In genomic region chr2:124583561-124583960, GRCm38 (mm10) we compare ENCODE assay signal across 26 mouse cellular contexts.
"Had no signal": no experiment of that assay in that cellular context is flagged by ENCODE, and none has a peak within 500 bp of the region (broad histone marks: within the 10 kb centered on the region; RNA-seq: fewer than 3 reads in every experiment).

No protein-coding gene starts in this region.

- H3K27ac ChIP-seq: gastrocnemius, adult 2 months; heart, embryonic 10.5 days; hindbrain, embryonic 10.5 days; hindbrain, embryonic 12.5 days; hindbrain, embryonic 14.5 days; intestine, embryonic 15.5 days; limb, embryonic 13.5 days; liver, embryonic 13.5 days; liver, embryonic 15.5 days had no signal

- H3K36me3 ChIP-seq: heart, embryonic 10.5 days; heart, embryonic 12.5 days; hindbrain, embryonic 10.5 days; hindbrain, embryonic 12.5 days; intestine, embryonic 15.5 days; limb, embryonic 13.5 days; liver, embryonic 13.5 days; liver, embryonic 15.5 days had no signal

- DNase-seq: gastrocnemius, adult 2 months; gastrocnemius, postnatal 10 days; gastrocnemius, postnatal 25 days; heart, adult 18-20 months; heart, postnatal 10 days; heart, postnatal 4 days; kidney, adult 18-20 months; kidney, adult 8-10 months; kidney, postnatal 10 days; kidney, postnatal 36 days; layer of hippocampus, adult 9-11 months; layer of hippocampus, postnatal 36 days; liver; liver, embryonic 13.5 days had no signal

- H3K27me3 ChIP-seq: heart, embryonic 12.5 days; hindbrain, embryonic 12.5 days; intestine, embryonic 15.5 days; liver, embryonic 13.5 days; liver, embryonic 15.5 days had no signal

- ATAC-seq: hindbrain, embryonic 16.5 days; inflammation-experienced regulatory T-cells, adult 6 months; intestine, embryonic 15.5 days; intestine, postnatal 0 days had no signal

- H3K4me1 ChIP-seq: heart, embryonic 10.5 days; hindbrain, embryonic 12.5 days; intestine, embryonic 15.5 days; limb, embryonic 13.5 days; liver, embryonic 13.5 days; liver, embryonic 15.5 days had no signal

- H3K9ac ChIP-seq: heart, embryonic 12.5 days; hindbrain, embryonic 12.5 days; hindbrain, embryonic 14.5 days; intestine, embryonic 15.5 days; limb, embryonic 13.5 days; liver, embryonic 13.5 days; liver, embryonic 15.5 days had no signal

- H3K4me2 ChIP-seq: heart, embryonic 12.5 days; hindbrain, embryonic 12.5 days; hindbrain, embryonic 14.5 days; intestine, embryonic 15.5 days; limb, embryonic 13.5 days; liver, embryonic 11.5 days; liver, embryonic 13.5 days; liver, embryonic 15.5 days had no signal

- H3K4me3 ChIP-seq: gastrocnemius, adult 2 months; heart, embryonic 10.5 days; heart, embryonic 12.5 days; hindbrain, embryonic 10.5 days; hindbrain, embryonic 12.5 days; intestine, embryonic 15.5 days; limb, embryonic 13.5 days; liver, embryonic 13.5 days; liver, embryonic 15.5 days had no signal

- H3K9me3 ChIP-seq: heart, embryonic 10.5 days; heart, embryonic 12.5 days; hindbrain, embryonic 10.5 days; hindbrain, embryonic 12.5 days; intestine, embryonic 15.5 days; limb, embryonic 13.5 days; liver, embryonic 13.5 days; liver, embryonic 15.5 days had no signal
